Mouse (Mus musculus) brain, embryonic 14.5 days (tissue): Measurements from ENCODE around the gene Eipr1. TPM values are rescaled to one million over a fixed set of nuclear protein-coding genes. Genes with fewer than 3 reads are reported as not detected.

Experiments used
- DNase-seq: peaks from one replicate; pipeline ENCODE4 v3.0.0-alpha.2; 2011; ENCODE audit warnings: low read depth
- CTCF ChIP-seq: fragments of 200-500 bp; IDR thresholded peaks from 2 replicates; pipeline ENCODE4 v1.5.1; 2012; ENCODE audit warnings: inconsistent platforms, mild to moderate bottlenecking, moderate library complexity, borderline replicate concordance; ENCODE audit not compliant: insufficient read depth, insufficient read length; ENCODE audit errors: extremely low read depth
- POLR2A ChIP-seq: fragments of 200-500 bp; IDR thresholded peaks from 2 replicates; pipeline ENCODE4 v1.6.1; 2012; ENCODE audit warnings: mild to moderate bottlenecking, inconsistent platforms, borderline replicate concordance; ENCODE audit not compliant: poor library complexity, insufficient read depth, insufficient read length, severe bottlenecking; ENCODE audit errors: extremely low read depth
- polyA plus RNA-seq: library from polyadenylated mRNA; depleted of rRNA; stranded (reverse); fragments of >200 nt; gene quantifications from 2 replicates; pipeline ENCODE4 v1.2.3, GENCODE M21; 2012

The Eipr1 gene
- polyA plus RNA-seq, 1 experiment = 57.1 TPM

- DNase-seq = peak; percentile 82
- TF ChIP-seq POLR2A (no peak), CTCF (no peak)
These were observed 123.2 kb downstream of the Eipr1 start for GRCm38 (mm10) chr12:28874781-28875251.

GRCm38 (mm10) chr12:28875471-28875870 is 123.9 kb downstream of the Eipr1 start:
- DNase-seq = no peak
- TF ChIP-seq POLR2A (no peak), CTCF (no peak)

GRCm38 (mm10) chr12:28880471-28880870 is 128.9 kb downstream of the Eipr1 start:
- peak; percentile 50 for DNase-seq
- no peak for TF ChIP-seq POLR2A
- no peak for TF ChIP-seq CTCF

DNA sequence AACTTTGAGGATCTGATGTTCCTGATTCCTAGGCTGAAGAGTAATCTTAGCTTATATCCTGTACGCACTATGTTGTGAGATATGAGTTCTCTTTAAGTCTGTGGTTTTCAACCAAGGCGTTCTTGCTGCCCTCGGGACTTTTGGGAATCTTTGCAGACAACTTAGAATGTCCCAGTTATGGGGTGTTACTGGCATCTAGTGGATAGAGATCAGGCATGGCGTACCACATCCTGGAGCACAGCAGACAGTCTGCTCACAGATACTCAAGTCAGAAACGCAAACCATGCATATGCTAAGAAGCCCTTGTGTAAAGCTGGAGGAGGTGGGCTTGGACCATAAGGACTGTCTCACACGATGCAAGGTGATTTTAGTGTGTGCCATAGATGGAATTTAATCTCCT is 136.1 kb downstream of the Eipr1 start:
- TF ChIP-seq POLR2A = no peak
- 0 out of 2 replicates have a peak, but pooled peaks have one; percentile 15 for TF ChIP-seq CTCF
- DNase-seq = no peak

GRCm38 (mm10) chr12:28889068-28889674 is 137.6 kb downstream of the Eipr1 start:
- TF ChIP-seq CTCF (no peak), POLR2A (no peak)
- DNase-seq = peak; percentile 78

GRCm38 (mm10) chr12:28891523-28891922 is 139.9 kb downstream of the Eipr1 start:
- no peak for DNase-seq
- TF ChIP-seq POLR2A = no peak
- TF ChIP-seq CTCF = no peak

- no peak for DNase-seq
- TF ChIP-seq POLR2A (no peak), CTCF (no peak)
These were observed 145.0 kb downstream of the Eipr1 start for GRCm38 (mm10) chr12:28896577-28896976.

- no peak for TF ChIP-seq CTCF
- no peak for TF ChIP-seq POLR2A
- DNase-seq = no peak
These were observed 146.7 kb downstream of the Eipr1 start for GRCm38 (mm10) chr12:28898307-28898706.

GRCm38 (mm10) chr12:28899696-28900095 is 148.1 kb downstream of the Eipr1 start:
- TF ChIP-seq POLR2A = no peak
- no peak for TF ChIP-seq CTCF
- DNase-seq = no peak

GRCm38 (mm10) chr12:28900341-28900740 is 148.7 kb downstream of the Eipr1 start:
- no peak for DNase-seq
- TF ChIP-seq CTCF (no peak), POLR2A (no peak)

- DNase-seq = no peak
- TF ChIP-seq POLR2A (no peak), CTCF (no peak)
These were observed 150.5 kb downstream of the Eipr1 start for GRCm38 (mm10) chr12:28902132-28902531.

GRCm38 (mm10) chr12:28903082-28903481 is 151.5 kb downstream of the Eipr1 start:
- no peak for TF ChIP-seq CTCF
- no peak for TF ChIP-seq POLR2A
- DNase-seq = peak; percentile 25
